In the genomic region with DNA sequence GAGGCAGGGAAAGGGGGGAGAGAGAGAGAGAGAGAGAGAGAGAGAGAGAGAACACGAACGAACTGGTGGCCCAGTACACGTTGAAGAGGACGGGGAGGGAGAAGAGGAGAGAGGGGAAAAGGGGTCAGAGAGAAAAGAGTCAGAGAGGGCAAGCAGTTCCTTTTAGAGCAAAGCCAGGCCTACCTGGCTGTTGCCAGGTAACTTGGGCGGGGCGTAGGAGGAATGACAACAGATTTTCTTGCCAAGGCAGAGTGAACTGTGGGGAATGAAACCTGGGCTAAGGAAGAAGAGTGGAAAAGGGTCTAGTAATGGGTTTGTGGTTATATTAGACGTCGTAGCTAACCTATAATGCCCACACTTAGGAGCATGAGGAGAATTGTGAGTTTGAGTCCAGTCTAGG, we compare ENCODE assay signal across 9 mouse cellular contexts. TPM values are rescaled to one million over a fixed set of nuclear protein-coding genes. Genes with fewer than 3 reads are reported as not detected.
DNase-seq lines count a peak whose midpoint lies in the region; ATAC-seq and TF ChIP-seq lines count a peak whose summit lies in the region.
"Had no signal": no experiment of that assay in that cellular context is flagged by ENCODE, and none has a peak within 500 bp of the region (broad histone marks: within the 10 kb centered on the region; RNA-seq: fewer than 3 reads in every experiment).

No protein-coding gene starts in this region.

- no peak for TF ChIP-seq CTCF in kidney, adult 2 months (conservative IDR thresholded peaks at IDR 0.05; ENCODE audit: insufficient read depth, insufficient read length, low read depth, low read length)
- no peak for TF ChIP-seq CTCF in intestine, postnatal 0 days (IDR thresholded peaks at IDR 0.05; ENCODE audit: low read depth)

- no peaks in the 10 kb centered on the region for H3K36me3 ChIP-seq in kidney, adult 2 months (ENCODE audit: control insufficient read depth, insufficient read depth, low read length)
- no peaks in the 10 kb centered on the region for H3K36me3 ChIP-seq in embryonic facial prominence, embryonic 11.5 days (replicated peaks; ENCODE audit: control insufficient read depth, insufficient read depth, low read depth, low read length)
- H3K36me3 ChIP-seq in intestine, postnatal 0 days (ENCODE audit: control insufficient read depth, insufficient read depth): peaks cover 11% of the 10 kb centered on the region; the same call in 1 of the 2 replicates
- H3K36me3 ChIP-seq in myocyte (ENCODE audit: control insufficient read depth, insufficient read depth): no peaks in the 10 kb centered on the region

- TF ChIP-seq POLR2A in kidney, adult 2 months (IDR thresholded peaks at IDR 0.05; ENCODE audit: low read depth, low read length): no peak
- TF ChIP-seq POLR2A in myocyte (IDR thresholded peaks at IDR 0.05; ENCODE audit: insufficient read length, low read depth): no peak

- peak overlapping the region; percentile 21 for H3ac ChIP-seq in myocyte (ENCODE audit: control insufficient read depth, insufficient read length)

- ATAC-seq in embryonic facial prominence, embryonic 11.5 days (replicated peaks; ENCODE audit: insufficient number of reproducible peaks, low FRiP score, low TSS enrichment, low read depth): no peak
- ATAC-seq in intestine, postnatal 0 days: no peak

- no peak overlapping the region for H3K9ac ChIP-seq in embryonic facial prominence, embryonic 11.5 days (replicated peaks; ENCODE audit: low read length)
- 0 out of 2 replicates have a peak overlapping the region, but pooled peaks have one; percentile 81 for H3K9ac ChIP-seq in intestine, postnatal 0 days (ENCODE audit: low read depth, low read length)

- H3K27ac ChIP-seq in kidney, adult 2 months (ENCODE audit: insufficient read depth, low read depth, low read length): peak overlapping the region; percentile 74; the same call in 1 of the 2 replicates
- H3K27ac ChIP-seq in embryonic facial prominence, embryonic 11.5 days (replicated peaks; ENCODE audit: low read depth, low read length): no peak overlapping the region
- peak overlapping the region; percentile 80; the same call in 1 of the 2 replicates for H3K27ac ChIP-seq in intestine, postnatal 0 days (ENCODE audit: low read depth, low read length)

- 46% methylated on average over 8 of the region's 8 CpGs for WGBS in kidney, adult 2 months
- WGBS in embryonic facial prominence, embryonic 11.5 days: 47% methylated on average over 7 of the region's 8 CpGs
- 42% methylated on average over 8 of the region's 8 CpGs for WGBS in intestine, postnatal 0 days

- H3K9me3 ChIP-seq in embryonic facial prominence, embryonic 11.5 days (replicated peaks; ENCODE audit: control insufficient read depth, low read length): no peaks in the 10 kb centered on the region
- H3K9me3 ChIP-seq in intestine, postnatal 0 days (ENCODE audit: control insufficient read depth): no peaks in the 10 kb centered on the region

- H3K4me1 ChIP-seq in kidney, adult 2 months (ENCODE audit: control insufficient read depth, insufficient read depth, low read length): peaks cover 14% of the 10 kb centered on the region
- H3K4me1 ChIP-seq in embryonic facial prominence, embryonic 11.5 days (ENCODE audit: control insufficient read depth, insufficient read depth, low read length): no peaks in the 10 kb centered on the region
- H3K4me1 ChIP-seq in intestine, postnatal 0 days (replicated peaks; ENCODE audit: control insufficient read depth, insufficient read depth, low read length): peaks cover 4% of the 10 kb centered on the region

- no peak for DNase-seq in kidney, adult 2 months
- DNase-seq in kidney, adult 8-10 months: no peak
- DNase-seq in embryonic facial prominence, embryonic 11.5 days (ENCODE audit: low spot score): no peak
- DNase-seq in urinary bladder, postnatal 4 days (ENCODE audit: low spot score in 2 of 2): no peak
- no peak for DNase-seq in adrenal gland, postnatal 14 days
- no peak for DNase-seq in right cerebral cortex, postnatal 4 days

- peaks cover 7% of the 10 kb centered on the region for H3K79me2 ChIP-seq in myocyte (ENCODE audit: control insufficient read depth, insufficient read depth)

- H3K4me3 ChIP-seq in kidney, adult 2 months (ENCODE audit: insufficient read depth, low read depth, low read length): peak overlapping the region; percentile 26
- peak overlapping the region; percentile 70; the same call in 1 of the 2 replicates for H3K4me3 ChIP-seq in embryonic facial prominence, embryonic 11.5 days (ENCODE audit: low read depth, low read length)
- H3K4me3 ChIP-seq in intestine, postnatal 0 days (ENCODE audit: low read depth, low read length): peak overlapping the region; percentile 86; the same call in 1 of the 2 replicates
- H3K4me3 ChIP-seq in myocyte: peak overlapping the region; percentile 77

- H3K4me2 ChIP-seq in embryonic facial prominence, embryonic 11.5 days (ENCODE audit: low read depth, low read length): peak overlapping the region; percentile 67
- peak overlapping the region; percentile 87 for H3K4me2 ChIP-seq in intestine, postnatal 0 days (replicated peaks; ENCODE audit: low read depth)
- peak overlapping the region; percentile 70 for H3K4me2 ChIP-seq in myocyte (ENCODE audit: low read depth)

- no peaks in the 10 kb centered on the region for H3K27me3 ChIP-seq in kidney, adult 2 months (replicated peaks; ENCODE audit: control insufficient read depth, insufficient read depth, low read length)
- no peaks in the 10 kb centered on the region for H3K27me3 ChIP-seq in embryonic facial prominence, embryonic 11.5 days (ENCODE audit: control insufficient read depth, insufficient read depth, low read length)
- no peaks in the 10 kb centered on the region for H3K27me3 ChIP-seq in intestine, postnatal 0 days (replicated peaks; ENCODE audit: control insufficient read depth, insufficient read depth, low read length)
- no peaks in the 10 kb centered on the region for H3K27me3 ChIP-seq in myocyte (ENCODE audit: control insufficient read depth, insufficient read depth, insufficient read length)

TF ChIP-seq in myocyte, 11 proteins besides CTCF, POLR2A, EP300 and RAD21:
- TF ChIP-seq REST (IDR thresholded peaks at IDR 0.05; ENCODE audit: insufficient read depth, insufficient read length) (no peak), USF1 (IDR thresholded peaks at IDR 0.05; ENCODE audit: low read depth) (no peak), MAX (IDR thresholded peaks at IDR 0.05; ENCODE audit: low read depth) (no peak), MYOD1 (IDR thresholded peaks at IDR 0.05; ENCODE audit: control insufficient read depth in 1 of 3, insufficient read length in 2 of 3, low read depth in 2 of 3) (no peak), POLR2AphosphoS2 (IDR thresholded peaks at IDR 0.05; ENCODE audit: insufficient read length, low read depth) (no peak), MYOG (IDR thresholded peaks at IDR 0.05; ENCODE audit: control insufficient read depth in 1 of 3, insufficient read depth in 1 of 3, insufficient read length in 2 of 3, low read depth in 2 of 3) (no peak), E2F4 (IDR thresholded peaks at IDR 0.05; ENCODE audit: insufficient read depth) (no peak), CEBPB (IDR thresholded peaks at IDR 0.05; ENCODE audit: insufficient read depth, poor library complexity, severe bottlenecking) (no peak), TCF12 (IDR thresholded peaks at IDR 0.05; ENCODE audit: insufficient read depth, poor library complexity, severe bottlenecking) (no peak), SRF (IDR thresholded peaks at IDR 0.05; ENCODE audit: control insufficient read depth, insufficient read length, low read depth) (no peak), TCF3 (IDR thresholded peaks at IDR 0.05; ENCODE audit: insufficient read length, low read depth) (no peak)

RNA-seq across cellular contexts. Expression of a gene that starts 0.9 kb away (rescaled TPM):
- polyA plus RNA-seq in kidney, adult 2 months (2012; rRNA removed): 10.2 and 12.3 TPM in 2 replicates
- polyA plus RNA-seq in embryonic facial prominence, embryonic 11.5 days (2014; fragmentation: Nextera tagmentation; extraction: Ambion mirVana): 28.4 and 29.6 TPM in 2 replicates
- polyA plus RNA-seq in intestine, postnatal 0 days (2015; fragmentation: Nextera tagmentation; extraction: Ambion mirVana): 15.0 and 16.3 TPM in 2 replicates
- 13.0 TPM for polyA plus RNA-seq in myocyte (2012; fragmentation: generic; extraction: Trizol)
- total RNA-seq in adrenal gland, postnatal 14 days (2021): 18.6 and 22.1 TPM in 2 replicates

RNA-seq across cellular contexts. Expression of a gene that starts 11.0 kb away (rescaled TPM):
- 25.9 and 26.8 TPM in 2 replicates for polyA plus RNA-seq in kidney, adult 2 months (2012; rRNA removed)
- 0.60 and 0.88 TPM in 2 replicates for polyA plus RNA-seq in embryonic facial prominence, embryonic 11.5 days (2014; fragmentation: Nextera tagmentation; extraction: Ambion mirVana)
- 11.7 and 11.9 TPM in 2 replicates for polyA plus RNA-seq in intestine, postnatal 0 days (2015; fragmentation: Nextera tagmentation; extraction: Ambion mirVana)
- 0.05 TPM for polyA plus RNA-seq in myocyte (2012; fragmentation: generic; extraction: Trizol)
- total RNA-seq in adrenal gland, postnatal 14 days (2021): 13.6 and 13.9 TPM in 2 replicates
- total RNA-seq: granulocyte monocyte progenitor cell, adult 5-6 weeks had no signal

RNA-seq across cellular contexts. Expression of a gene that starts 40.8 kb away (rescaled TPM):
- 7.0 and 7.6 TPM in 2 replicates for polyA plus RNA-seq in kidney, adult 2 months (2012; rRNA removed)
- polyA plus RNA-seq in embryonic facial prominence, embryonic 11.5 days (2014; fragmentation: Nextera tagmentation; extraction: Ambion mirVana): 4.5 and 6.0 TPM in 2 replicates
- polyA plus RNA-seq in intestine, postnatal 0 days (2015; fragmentation: Nextera tagmentation; extraction: Ambion mirVana): 8.9 and 9.1 TPM in 2 replicates
- polyA plus RNA-seq in myocyte (2012; fragmentation: generic; extraction: Trizol): 5.1 TPM
- 7.8 and 9.4 TPM in 2 replicates for total RNA-seq in adrenal gland, postnatal 14 days (2021)

RNA-seq across cellular contexts. Expression of a gene that starts 53.7 kb away (rescaled TPM):
- 0.22 and 0.25 TPM in 2 replicates for polyA plus RNA-seq in kidney, adult 2 months (2012; rRNA removed)
- 20.3 and 22.5 TPM in 2 replicates for polyA plus RNA-seq in embryonic facial prominence, embryonic 11.5 days (2014; fragmentation: Nextera tagmentation; extraction: Ambion mirVana)
- 2.2 and 2.4 TPM in 2 replicates for polyA plus RNA-seq in intestine, postnatal 0 days (2015; fragmentation: Nextera tagmentation; extraction: Ambion mirVana)
- polyA plus RNA-seq in myocyte (2012; fragmentation: generic; extraction: Trizol): 0.58 TPM
- 4.6 and 4.7 TPM in 2 replicates for total RNA-seq in adrenal gland, postnatal 14 days (2021)

Comparison
In these comparisons a context has a peak if more than half of its experiments do, and no peak if none do; other contexts are left out.
1. H3K4me3 ChIP-seq: peak in every context shown above with its lines; median percentile 86 in intestine, postnatal 0 days; 77 in myocyte; 70 in embryonic facial prominence, embryonic 11.5 days; 26 in kidney, adult 2 months.